Comparison of ENCODE assay signal across 13 mouse cellular contexts in genomic region chr15:100588297-100588696, GRCm38 (mm10).
"Had no signal": no experiment of that assay in that cellular context is flagged by ENCODE, and none has a peak within 500 bp of the region (broad histone marks: within the 10 kb centered on the region; RNA-seq: fewer than 3 reads in every experiment).

No protein-coding gene starts in this region.

- H3K27me3 ChIP-seq: limb, embryonic 15.5 days; neural tube, embryonic 15.5 days had no signal

- H3K36me3 ChIP-seq: liver, embryonic 12.5 days had no signal

- H3K4me3 ChIP-seq: left cerebral cortex, adult 2 months; limb, embryonic 15.5 days; liver, embryonic 12.5 days; myocyte; neural tube, embryonic 15.5 days had no signal

- ATAC-seq: liver, embryonic 12.5 days had no signal

- DNase-seq: kidney, adult 11 months; lung, embryonic 14.5 days; lung, postnatal 10 days; lung, postnatal 4 days; midbrain, embryonic 14.5 days; right cerebral cortex, adult 18-20 months; thymus, postnatal 4 days had no signal

- H3K4me1 ChIP-seq: limb, embryonic 15.5 days; liver, embryonic 12.5 days; neural tube, embryonic 15.5 days had no signal

- H3K9ac ChIP-seq: limb, embryonic 15.5 days; liver, embryonic 12.5 days; lung, embryonic 14.5 days; neural tube, embryonic 15.5 days had no signal

- H3K4me2 ChIP-seq: limb, embryonic 15.5 days; liver, embryonic 12.5 days; lung, embryonic 14.5 days; neural tube, embryonic 15.5 days had no signal

- H3K27ac ChIP-seq: left cerebral cortex, adult 2 months; limb, embryonic 15.5 days; liver, embryonic 12.5 days; neural tube, embryonic 15.5 days; stomach, postnatal 0 days had no signal

- H3K9me3 ChIP-seq: limb, embryonic 15.5 days; liver, embryonic 12.5 days; neural tube, embryonic 15.5 days had no signal
